Mouse (Mus musculus): ENCODE results near the gene Cd55. TPM values are rescaled to one million over a fixed set of nuclear protein-coding genes. Genes with fewer than 3 reads are reported as not detected.

The Cd55 gene
- polyA plus RNA-seq, 1 experiment from 2014 or later: 8.7 TPM

Other genes starting within 250 kb of the Cd55 start
- not detected in 2 replicates for gene Cd55b, start 39.7 kb downstream of the Cd55 start, polyA plus RNA-seq (2015; fragmentation: Nextera tagmentation; extraction: Ambion mirVana)
- gene Zp3r, start 166.9 kb upstream of the Cd55 start, polyA plus RNA-seq (2015; fragmentation: Nextera tagmentation; extraction: Ambion mirVana): not detected in 2 replicates
- gene C4bp, start 198.9 kb upstream of the Cd55 start, polyA plus RNA-seq (2015; fragmentation: Nextera tagmentation; extraction: Ambion mirVana): not detected in 2 replicates

Measured in midbrain, embryonic 15.5 days (tissue).